Mouse (Mus musculus) heart, embryonic 12.5 days (tissue): ENCODE data around the gene Gm39566. TPM values are rescaled to one million over a fixed set of nuclear protein-coding genes. Genes with fewer than 3 reads are reported as not detected.

Experiments used
- ATAC-seq: fragments of 200-750 bp; cut with Nextera tagmentation; 2 replicates; pipeline ENCODE4 v1.8.0; 2017; ENCODE audit warnings: moderate TSS enrichment, moderate library complexity; ENCODE audit not compliant: insufficient number of reproducible peaks, low FRiP score
- H3K27ac ChIP-seq: fragments of 300-500 bp; sonication (generic); 2 replicates; pipeline ENCODE4 v1.5.1; 2016; ENCODE audit warnings: mild to moderate bottlenecking, moderate library complexity; ENCODE audit not compliant: poor library complexity, severe bottlenecking
- H3K27me3 ChIP-seq: fragments of 300-500 bp; sonication (generic); replicated peaks from 2 replicates; pipeline ENCODE4 v1.6.1; 2016; ENCODE audit warnings: mild to moderate bottlenecking, moderate library complexity
- H3K36me3 ChIP-seq: fragments of 300-500 bp; sonication (generic); 2 replicates; pipeline ENCODE4 v1.6.1; 2016; ENCODE audit warnings: mild to moderate bottlenecking, moderate library complexity
- H3K4me1 ChIP-seq: fragments of 300-500 bp; sonication (generic); replicated peaks from 2 replicates; pipeline ENCODE4 v1.6.1; 2016; ENCODE audit warnings: mild to moderate bottlenecking
- H3K4me2 ChIP-seq: fragments of 300-500 bp; sonication (generic); 2 replicates; pipeline ENCODE4 v1.6.1; 2016; ENCODE audit warnings: mild to moderate bottlenecking, moderate library complexity
- H3K4me3 ChIP-seq: fragments of 300-500 bp; sonication (generic); 2 replicates; pipeline ENCODE4 v1.5.1; 2016; ENCODE audit warnings: mild to moderate bottlenecking
- H3K9ac ChIP-seq: fragments of 300-500 bp; sonication (generic); 2 replicates; pipeline ENCODE4 v1.6.1; 2016; ENCODE audit warnings: mild to moderate bottlenecking, moderate library complexity
- H3K9me3 ChIP-seq: fragments of 300-500 bp; sonication (generic); replicated peaks from 2 replicates; pipeline ENCODE4 v1.6.1; 2016; ENCODE audit warnings: mild to moderate bottlenecking, moderate library complexity
- WGBS: fragments of 180-500 bp; shearing (Covaris S2); methylation state at CpG from one replicate; pipeline ENCODE4 v1.1.7; 2016; 5-methylcytosine and 5-hydroxymethylcytosine counted together
- polyA plus RNA-seq: library from polyadenylated mRNA; unstranded; fragments of >200 nt; fragmentation: Nextera tagmentation; extraction: Ambion mirVana; gene quantifications from 2 replicates; pipeline ENCODE4 v1.2.1, GENCODE M21; 2016

The Gm39566 gene
- polyA plus RNA-seq, 1 experiment from 2014 or later: not detected

DNA sequence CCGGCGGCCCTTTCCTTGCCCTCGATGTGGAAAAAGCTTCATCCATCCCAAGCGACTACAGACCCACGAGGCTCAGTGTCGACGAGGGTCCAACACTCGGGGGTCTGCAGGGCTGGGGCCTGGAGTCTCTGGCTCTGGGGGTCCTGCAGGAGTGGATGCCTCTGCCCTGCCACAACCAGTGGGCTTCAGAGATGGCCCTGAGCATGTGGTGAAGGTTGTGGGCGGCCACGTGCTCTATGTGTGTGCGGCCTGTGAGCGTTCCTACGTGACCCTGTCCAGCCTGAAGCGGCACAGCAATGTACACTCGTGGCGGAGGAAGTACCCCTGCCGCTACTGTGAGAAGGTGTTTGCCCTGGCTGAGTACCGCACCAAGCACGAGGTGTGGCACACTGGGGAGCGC lies 38.6 kb downstream of the Gm39566 start:
- no peak overlapping the region for H3K27ac ChIP-seq
- H3K9ac ChIP-seq: no peak overlapping the region
- no peak overlapping the region for H3K4me2 ChIP-seq
- peaks cover 38% of the 10 kb centered on the region for H3K36me3 ChIP-seq
- H3K4me1 ChIP-seq: peaks cover 21% of the 10 kb centered on the region
- peaks cover 21% of the 10 kb centered on the region for H3K27me3 ChIP-seq
- ATAC-seq: no peak; the same call in 1 of the 2 replicates
- H3K9me3 ChIP-seq: no peaks in the 10 kb centered on the region
- WGBS: 78% methylated on average over 20 of the region's 20 CpGs
- no peak overlapping the region for H3K4me3 ChIP-seq

- Histone ChIP-seq H3K9ac (no peak overlapping the region), H3K4me3 (no peak overlapping the region), H3K36me3 (peaks cover 40% of the 10 kb centered on the region), H3K9me3 (no peaks in the 10 kb centered on the region), H3K4me1 (peaks cover 21% of the 10 kb centered on the region), H3K27ac (no peak overlapping the region), H3K27me3 (peaks cover 21% of the 10 kb centered on the region), H3K4me2 (no peak overlapping the region)
- 65% methylated on average over 10 of the region's 10 CpGs for WGBS
- no peak for ATAC-seq
Measured at GRCm38 (mm10) chr11:69775716-69776115, 39.4 kb downstream of the Gm39566 start.

GRCm38 (mm10) chr11:69774961-69775360 lies 40.1 kb downstream of the Gm39566 start:
- 0 out of 2 replicates have a peak overlapping the region, but pooled peaks have one; percentile 1 for H3K9ac ChIP-seq
- no peak overlapping the region for H3K4me2 ChIP-seq
- H3K9me3 ChIP-seq: no peaks in the 10 kb centered on the region
- H3K36me3 ChIP-seq: peaks cover 40% of the 10 kb centered on the region
- H3K27me3 ChIP-seq: peaks cover 18% of the 10 kb centered on the region
- WGBS: 49% methylated on average over 5 of the region's 5 CpGs
- no peak overlapping the region for H3K4me3 ChIP-seq
- no peak for ATAC-seq
- H3K4me1 ChIP-seq: peaks cover 21% of the 10 kb centered on the region
- no peak overlapping the region for H3K27ac ChIP-seq

DNA sequence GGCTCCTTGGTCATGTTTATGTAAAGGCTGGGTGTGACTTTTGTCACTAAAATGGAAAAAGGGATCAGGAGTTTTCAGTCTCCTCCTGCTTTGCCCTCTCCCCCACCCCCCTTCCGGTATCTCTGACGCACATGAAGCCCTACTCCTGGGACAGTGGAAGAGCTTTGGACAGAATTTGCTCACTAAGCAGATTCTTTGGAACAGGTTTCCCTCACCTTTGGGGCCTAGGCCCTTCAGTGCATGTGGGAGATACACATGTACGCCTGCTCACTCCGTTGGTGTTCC lies 47.5 kb downstream of the Gm39566 start:
- 0 out of 2 replicates have a peak overlapping the region, but pooled peaks have one; percentile 93 for H3K27ac ChIP-seq

GRCm38 (mm10) chr11:69766872-69767624 lies 48.0 kb downstream of the Gm39566 start:
- H3K9ac ChIP-seq: peak overlapping the region; percentile 96

More for the DNA sequence above, 47.5 kb downstream of the Gm39566 start:
- 50% methylated on average over 4 of the region's 4 CpGs for WGBS
- Histone ChIP-seq H3K9ac (peak overlapping the region; percentile 96; the same call in 1 of the 2 replicates), H3K36me3 (peaks cover 6% of the 10 kb centered on the region; the same call in 1 of the 2 replicates), H3K27me3 (no peaks in the 10 kb centered on the region), H3K4me3 (peak overlapping the region; percentile 80), H3K4me1 (peaks cover 36% of the 10 kb centered on the region), H3K9me3 (no peaks in the 10 kb centered on the region), H3K4me2 (peak overlapping the region; percentile 75)
- ATAC-seq: 0 out of 2 replicates have a peak, but pooled peaks have one; percentile 37

GRCm38 (mm10) chr11:69766126-69766609 lies 48.9 kb downstream of the Gm39566 start:
- Histone ChIP-seq H3K9me3 (no peaks in the 10 kb centered on the region), H3K27me3 (no peaks in the 10 kb centered on the region), H3K27ac (peak overlapping the region; percentile 93), H3K4me2 (peak overlapping the region; percentile 75), H3K4me1 (peaks cover 36% of the 10 kb centered on the region), H3K4me3 (peak overlapping the region; percentile 80), H3K36me3 (peaks cover 2% of the 10 kb centered on the region; the same call in 1 of the 2 replicates), H3K9ac (peak overlapping the region; percentile 96)
- WGBS: under 1% methylated on average over 36 of the region's 37 CpGs
- peak; percentile 76 for ATAC-seq

More at GRCm38 (mm10) chr11:69766872-69767624, 48.0 kb downstream of the Gm39566 start:
- no peak for ATAC-seq
- Histone ChIP-seq H3K27me3 (no peaks in the 10 kb centered on the region), H3K36me3 (peaks cover 6% of the 10 kb centered on the region; the same call in 1 of the 2 replicates), H3K4me2 (peak overlapping the region; percentile 75), H3K27ac (peak overlapping the region; percentile 93), H3K4me3 (peak overlapping the region; percentile 80), H3K4me1 (peaks cover 36% of the 10 kb centered on the region), H3K9me3 (no peaks in the 10 kb centered on the region)
- WGBS: 46% methylated on average over 13 of the region's 13 CpGs

DNA sequence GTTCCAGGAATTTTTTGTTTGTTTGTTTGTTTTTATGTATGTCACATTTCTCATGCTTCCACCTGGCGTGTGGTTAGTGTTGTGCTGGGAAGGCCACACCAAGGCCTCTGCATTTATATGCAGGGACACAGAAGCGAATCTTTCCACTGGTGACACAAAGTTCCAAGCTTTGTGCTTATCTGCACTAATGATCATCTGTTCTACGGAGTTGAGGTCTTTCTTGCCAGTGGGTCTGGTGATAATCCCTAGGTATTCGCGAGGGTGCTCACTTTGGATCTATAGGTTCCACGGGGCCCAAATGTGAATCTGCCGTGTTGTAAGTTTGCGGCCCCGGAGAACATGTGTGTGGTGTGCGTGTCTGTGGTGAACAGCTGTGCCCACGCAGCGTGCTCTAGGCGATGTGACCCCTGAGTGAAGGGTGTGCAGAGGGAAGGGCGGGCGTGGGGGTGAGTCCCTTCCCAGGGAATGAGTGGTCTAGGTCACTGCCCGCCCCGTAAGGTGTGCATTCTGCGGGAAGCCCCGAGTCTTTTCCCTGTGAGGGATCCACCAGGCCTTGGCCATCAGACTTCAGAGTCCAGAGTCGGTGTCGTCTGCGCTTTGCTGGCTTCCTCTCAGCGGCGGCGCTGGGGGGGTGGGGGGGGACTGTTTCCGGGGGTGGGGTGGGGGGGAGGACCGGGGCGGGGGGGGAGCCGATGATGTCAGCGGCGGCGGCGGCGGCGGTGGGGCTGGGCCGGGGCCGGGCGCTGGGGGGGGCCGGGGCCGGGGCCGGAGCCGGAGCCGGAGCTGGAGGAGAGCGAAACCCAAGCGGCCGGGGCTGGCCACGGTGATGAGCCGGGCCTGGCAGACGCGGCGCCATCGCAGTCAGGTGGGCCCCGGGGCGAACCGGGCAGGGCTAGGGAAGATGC lies 49.6 kb downstream of the Gm39566 start, which contains the start of gene Zbtb4:
Gene Zbtb4 (plus strand): TSS at position 692 of the 905 bp plus-strand sequence.
- Histone ChIP-seq H3K4me1 (peaks cover 38% of the 10 kb centered on the region), H3K4me2 (peak within 1 kb of the TSS; percentile 75)
- peak; percentile 60 for ATAC-seq

GRCm38 (mm10) chr11:69763551-69763950 lies 51.5 kb downstream of the Gm39566 start:
- no peak for ATAC-seq

More for the DNA sequence above, 49.6 kb downstream of the Gm39566 start, which contains the start of gene Zbtb4:
- Histone ChIP-seq H3K36me3 (no peaks in the 10 kb centered on the region), H3K9ac (peak within 1 kb of the TSS; percentile 96), H3K27me3 (no peaks in the 10 kb centered on the region), H3K9me3 (no peaks in the 10 kb centered on the region), H3K27ac (peak within 1 kb of the TSS; percentile 93), H3K4me3 (peak within 1 kb of the TSS; percentile 80)
- 20% methylated on average over 43 of the region's 55 CpGs for WGBS

DNA sequence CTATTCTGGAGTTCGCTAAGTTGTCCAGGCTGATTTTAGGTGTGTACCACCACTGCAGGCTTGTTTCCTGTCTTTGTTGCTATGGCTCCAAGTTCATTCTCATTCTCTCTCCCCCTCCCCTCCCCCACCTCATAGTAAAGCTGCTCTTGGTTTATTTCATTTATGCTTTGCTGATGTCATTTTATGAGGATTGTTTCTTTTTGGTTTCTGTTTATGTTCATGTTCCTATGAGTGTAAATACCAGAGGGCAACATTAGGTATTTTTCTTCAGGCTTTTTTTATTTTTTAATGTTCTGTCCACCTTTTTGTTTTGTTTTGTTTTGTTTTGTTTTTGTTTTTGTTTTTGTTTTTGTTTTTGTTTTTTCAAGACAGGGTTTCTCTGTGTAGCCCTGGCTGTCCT lies 53.2 kb downstream of the Gm39566 start, which contains the start of gene Slc35g3:
Gene Slc35g3 (minus strand): TSS at position 101 of the 400 bp plus-strand sequence.
- 53% methylated on average over 1 of the region's 1 CpGs for WGBS
- Histone ChIP-seq H3K4me3 (no peak within 1 kb of the TSS), H3K4me2 (no peak within 1 kb of the TSS), H3K27ac (no peak within 1 kb of the TSS), H3K4me1 (peaks cover 31% of the 10 kb centered on the region), H3K9me3 (no peaks in the 10 kb centered on the region), H3K9ac (no peak within 1 kb of the TSS), H3K36me3 (no peaks in the 10 kb centered on the region), H3K27me3 (no peaks in the 10 kb centered on the region)
- no peak for ATAC-seq

More at GRCm38 (mm10) chr11:69763551-69763950, 51.5 kb downstream of the Gm39566 start:
- H3K9ac ChIP-seq: no peak overlapping the region
- no peaks in the 10 kb centered on the region for H3K27me3 ChIP-seq
- no peak overlapping the region for H3K27ac ChIP-seq
- H3K4me2 ChIP-seq: no peak overlapping the region
- 72% methylated on average over 7 of the region's 7 CpGs for WGBS
- H3K4me3 ChIP-seq: no peak overlapping the region
- H3K9me3 ChIP-seq: no peaks in the 10 kb centered on the region
- peaks cover 40% of the 10 kb centered on the region for H3K4me1 ChIP-seq
- no peaks in the 10 kb centered on the region for H3K36me3 ChIP-seq
